Mouse (Mus musculus) A20 (cell line): ENCODE measurements around the gene Gna11.
A peak's percentile ranks its signal among the peaks of the same experiment; 100 is the strongest.

Source experiments
- DNase-seq: peaks from one replicate; pipeline ENCODE4 v3.0.0-alpha.2; 2011; ENCODE audit warnings: low read depth, low spot score

Gna11 gene

DNA sequence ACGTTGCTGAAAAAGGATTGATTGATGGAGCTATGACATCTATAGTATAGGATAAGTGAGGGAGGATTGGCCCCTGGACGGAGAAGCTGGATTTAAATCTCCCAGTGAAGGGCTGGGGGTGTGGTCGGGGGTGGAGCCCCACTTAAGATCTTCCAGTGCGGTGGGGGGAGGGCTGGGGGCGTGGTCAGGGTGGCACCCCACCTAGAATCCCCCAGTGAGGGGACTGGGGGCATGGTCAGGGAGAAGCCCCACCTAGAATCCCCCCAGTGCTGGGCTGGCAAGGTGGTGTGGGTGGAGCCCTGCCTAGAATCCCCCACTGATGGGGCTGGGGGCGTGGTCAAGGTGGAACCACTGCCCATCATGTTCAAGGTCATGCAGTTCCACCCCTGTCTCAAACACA lies 37.9 kb downstream of the Gna11 start:
- DNase-seq = peak; percentile 34

DNA sequence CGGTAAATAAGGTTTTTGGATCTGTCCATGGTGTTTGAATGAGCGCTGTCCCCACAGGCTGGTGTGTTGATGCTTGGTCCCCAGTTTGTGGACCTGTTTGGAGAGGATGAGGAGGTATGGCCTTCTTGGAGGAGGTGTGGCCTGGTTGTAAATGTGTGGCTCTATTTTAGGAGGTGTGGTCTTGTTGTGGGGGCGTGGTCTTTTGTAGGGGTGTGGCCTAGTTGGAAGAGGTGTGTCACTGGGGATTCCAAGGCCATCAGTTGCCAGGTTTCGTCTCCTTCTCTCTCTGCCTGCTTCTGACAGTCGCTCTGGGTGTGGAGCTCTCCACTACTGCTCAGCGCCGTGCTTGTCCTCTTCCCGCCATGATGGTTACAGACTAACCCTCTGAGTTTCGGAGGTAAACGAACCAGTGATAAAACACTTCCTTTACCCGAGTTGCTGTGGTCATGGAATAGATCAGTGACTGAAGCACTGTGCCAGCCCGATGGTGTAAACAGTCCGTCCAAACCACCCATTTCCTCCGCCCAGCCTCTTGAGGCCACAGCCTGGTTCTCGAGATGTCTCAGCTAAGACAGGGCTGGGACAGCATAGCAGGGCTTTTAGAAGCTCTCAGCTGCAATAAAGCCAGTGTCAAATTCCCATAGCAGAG lies 39.9 kb downstream of the Gna11 start:
- no peak for DNase-seq

DNA sequence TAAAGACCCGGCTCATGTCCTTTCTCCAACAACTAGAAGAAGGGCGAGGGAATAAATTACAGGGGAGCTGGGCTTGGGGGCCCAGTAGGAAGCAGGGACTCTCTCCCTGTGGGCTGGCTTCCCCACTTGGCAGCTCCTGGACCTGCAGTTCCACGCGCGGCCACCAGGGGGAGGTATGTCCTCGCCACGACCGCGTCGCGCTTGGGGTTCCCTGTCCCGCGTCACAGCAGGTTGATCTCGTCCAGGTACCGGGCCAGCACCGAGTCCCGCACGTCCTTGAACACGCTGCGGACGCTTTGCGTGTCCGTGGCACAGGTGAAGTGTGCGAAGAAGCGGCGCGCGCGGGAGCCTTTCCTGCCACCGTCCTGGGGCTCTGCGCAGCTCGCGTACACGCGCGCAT lies 42.3 kb downstream of the Gna11 start:
- peak; percentile 74 for DNase-seq

DNA sequence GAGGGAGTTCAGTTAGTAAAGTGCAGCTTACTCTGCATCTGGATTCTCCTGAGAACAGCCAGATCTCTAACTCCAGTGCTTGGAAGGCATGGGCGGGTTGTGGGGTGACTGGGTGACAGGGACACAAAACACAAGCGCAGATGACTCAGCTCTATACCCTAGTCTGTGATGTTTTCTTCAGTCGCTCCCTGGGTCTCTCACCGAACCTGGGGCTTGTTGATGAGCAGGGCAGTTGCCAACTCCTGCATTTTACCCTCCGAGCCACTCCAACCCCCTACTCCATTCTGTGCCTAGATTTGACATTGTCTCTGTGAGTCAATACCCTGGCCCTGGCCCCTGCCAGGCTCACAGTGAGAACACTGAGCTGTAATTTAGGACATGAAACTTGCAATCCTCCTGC lies 43.1 kb downstream of the Gna11 start:
- no peak for DNase-seq

DNA sequence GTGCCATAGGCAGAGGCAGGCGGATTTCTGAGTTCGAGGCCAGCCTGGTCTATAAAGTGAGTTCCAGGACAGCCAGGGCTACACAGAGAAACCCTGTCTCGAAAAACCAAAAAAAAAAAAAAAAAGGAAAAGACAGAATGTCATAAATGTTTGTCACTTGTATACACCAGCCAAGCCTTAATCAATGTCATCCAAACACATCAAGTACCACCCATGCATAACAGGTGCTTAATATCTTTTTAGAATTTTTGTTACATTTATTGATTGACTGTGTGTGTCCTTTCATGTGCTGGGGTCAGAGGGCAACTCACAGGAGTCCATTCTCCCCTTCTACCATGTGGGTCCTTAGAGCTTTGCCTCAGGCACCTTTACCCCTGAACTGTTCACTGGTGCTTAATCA lies 45.0 kb downstream of the Gna11 start, which contains the start of gene S1pr4:
Gene S1pr4, minus strand, starts transcription at position 101 of the 400 bp plus-strand sequence.
- no peak for DNase-seq

GRCm38 (mm10) chr10:81499250-81499901 lies 45.6 kb downstream of the Gna11 start:
- DNase-seq = no peak

- DNase-seq = no peak
Observed at GRCm38 (mm10) chr10:81498316-81499249, 46.4 kb downstream of the Gna11 start.

DNA sequence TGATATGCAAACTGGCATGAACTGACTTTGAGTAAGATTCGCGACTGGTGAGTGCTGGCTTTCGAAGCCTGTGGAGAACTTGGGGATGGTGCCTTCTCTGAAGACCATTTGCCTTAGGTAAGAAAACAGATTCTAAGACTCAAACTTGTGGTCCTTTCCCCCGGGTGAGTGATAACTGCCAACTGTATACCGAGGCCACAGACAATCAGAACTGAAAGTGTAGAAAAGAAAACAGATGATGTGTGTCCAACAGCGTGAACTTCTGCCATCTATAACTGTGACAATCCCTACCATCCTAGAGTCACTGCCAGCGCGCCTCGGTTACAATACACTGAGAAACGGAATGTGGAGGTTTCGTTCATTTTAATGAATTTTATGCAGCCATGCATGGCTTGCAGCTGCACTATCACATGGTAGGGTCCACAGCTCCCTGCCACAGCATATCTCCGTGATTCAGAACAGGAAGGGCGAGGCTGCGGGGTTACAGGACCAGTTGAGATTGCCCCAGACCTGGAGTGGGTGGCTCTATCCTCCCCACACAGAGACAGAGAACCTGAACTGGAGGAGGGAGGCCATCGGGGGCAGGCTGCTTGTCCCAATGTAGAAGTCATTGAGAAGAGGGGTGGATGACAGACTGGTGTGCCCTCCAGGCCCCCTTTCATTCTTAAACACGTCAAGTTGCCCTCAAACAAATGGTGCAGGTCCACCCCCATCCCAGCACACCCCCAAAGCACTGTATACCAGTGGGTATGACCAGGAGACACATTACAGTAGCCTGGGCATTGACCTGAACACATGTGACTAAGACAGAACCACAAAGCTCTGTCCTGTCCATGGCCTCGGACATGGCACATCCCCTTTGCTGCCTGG lies 47.4 kb downstream of the Gna11 start:
- DNase-seq = peak; percentile 64

GRCm38 (mm10) chr10:81496969-81497368 lies 48.0 kb downstream of the Gna11 start:
- DNase-seq = no peak

GRCm38 (mm10) chr10:81496264-81496901 lies 48.6 kb downstream of the Gna11 start, which contains the start of gene Ncln:
Ncln (minus strand) TSS chr10:81496392.
- DNase-seq = peak; percentile 99

DNA sequence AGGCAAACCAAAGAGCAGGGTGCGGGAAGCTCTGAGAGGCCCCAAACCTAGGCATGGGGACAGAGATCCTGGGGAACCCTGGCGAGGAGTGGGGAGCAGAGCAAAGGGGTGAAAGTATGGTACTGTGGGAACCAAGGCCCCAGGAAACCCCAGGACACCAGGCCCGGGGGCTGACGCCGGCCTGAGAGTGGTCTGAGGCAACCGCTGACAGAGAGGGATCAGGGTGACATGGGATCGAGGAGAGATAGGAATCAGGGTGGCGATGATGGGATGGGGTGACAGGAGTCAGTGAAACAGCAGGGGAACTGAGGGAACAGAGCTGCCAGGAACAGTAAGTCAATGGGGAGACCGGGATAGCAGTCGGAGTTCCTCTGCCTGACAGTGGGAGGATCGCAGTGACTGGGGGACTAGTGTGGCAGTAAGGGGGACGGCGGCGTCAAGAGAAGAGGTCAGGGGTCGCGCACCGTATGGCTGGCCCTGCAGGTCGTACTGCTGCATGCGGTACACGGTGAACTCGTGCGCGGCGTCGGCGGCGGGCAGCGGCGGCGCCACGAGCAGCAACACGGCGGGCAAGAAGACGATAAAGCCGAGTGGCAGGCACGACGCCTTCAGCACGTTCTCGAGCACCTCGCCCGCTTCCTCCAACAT lies 49.2 kb downstream of the Gna11 start:
- no peak for DNase-seq

- no peak for DNase-seq
Observed at GRCm38 (mm10) chr10:81495151-81495550, 49.8 kb downstream of the Gna11 start.

GRCm38 (mm10) chr10:81494260-81495041 lies 50.5 kb downstream of the Gna11 start:
- DNase-seq = no peak

GRCm38 (mm10) chr10:81493601-81494220 lies 51.3 kb downstream of the Gna11 start:
- peak; percentile 44 for DNase-seq

DNA sequence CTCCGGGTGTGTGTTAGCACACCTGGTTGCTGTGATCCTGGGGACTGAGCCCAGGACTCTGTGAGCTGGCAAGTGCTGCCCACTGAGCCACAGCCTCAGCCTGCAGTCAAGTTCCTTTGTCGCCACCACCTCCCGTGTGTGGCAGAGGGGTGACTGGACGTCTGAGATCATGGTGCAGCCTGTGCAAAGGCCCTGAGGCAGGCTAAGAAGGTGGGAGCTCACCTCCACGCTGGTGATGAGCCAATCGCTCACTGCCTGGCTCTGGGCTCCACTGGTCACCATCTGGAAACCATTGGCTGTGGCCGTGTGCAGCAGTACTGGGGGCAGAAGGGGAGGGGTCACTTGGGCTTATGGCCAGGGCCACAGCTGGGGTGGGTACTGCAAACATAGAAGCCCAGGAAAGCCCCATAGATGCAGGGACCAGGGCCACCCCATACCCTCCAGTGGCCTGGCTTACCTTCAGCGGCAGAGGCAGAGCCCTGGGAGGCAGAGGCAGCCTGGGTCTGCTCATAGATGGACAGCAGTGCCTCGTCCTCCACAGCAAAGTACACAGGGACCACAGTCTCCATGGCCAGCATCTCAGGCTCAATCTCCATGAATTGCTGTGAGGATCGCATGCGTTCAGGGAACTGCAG lies 52.3 kb downstream of the Gna11 start:
- DNase-seq = no peak

DNA sequence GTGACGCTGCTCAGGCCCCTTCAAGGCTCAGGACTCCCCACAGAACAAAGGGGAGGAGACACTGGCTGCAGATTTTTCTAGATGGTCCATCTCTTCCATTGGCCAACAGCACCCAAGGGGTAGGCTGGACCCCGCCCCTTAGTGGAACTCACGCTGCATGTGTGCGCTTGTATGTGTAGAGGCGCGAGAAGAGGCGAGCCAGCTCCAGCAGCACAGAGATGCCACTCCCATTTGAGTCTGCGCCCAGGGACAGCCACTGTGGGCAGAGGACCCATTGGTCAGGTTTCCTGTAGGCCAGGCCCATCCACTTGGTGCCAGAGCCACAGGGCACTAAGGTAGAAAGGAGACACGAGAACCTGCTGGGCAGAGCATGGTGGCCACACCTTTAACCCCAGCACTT lies 54.0 kb downstream of the Gna11 start:
- no peak for DNase-seq

GRCm38 (mm10) chr10:81489941-81490340 lies 55.0 kb downstream of the Gna11 start:
- no peak for DNase-seq

DNA sequence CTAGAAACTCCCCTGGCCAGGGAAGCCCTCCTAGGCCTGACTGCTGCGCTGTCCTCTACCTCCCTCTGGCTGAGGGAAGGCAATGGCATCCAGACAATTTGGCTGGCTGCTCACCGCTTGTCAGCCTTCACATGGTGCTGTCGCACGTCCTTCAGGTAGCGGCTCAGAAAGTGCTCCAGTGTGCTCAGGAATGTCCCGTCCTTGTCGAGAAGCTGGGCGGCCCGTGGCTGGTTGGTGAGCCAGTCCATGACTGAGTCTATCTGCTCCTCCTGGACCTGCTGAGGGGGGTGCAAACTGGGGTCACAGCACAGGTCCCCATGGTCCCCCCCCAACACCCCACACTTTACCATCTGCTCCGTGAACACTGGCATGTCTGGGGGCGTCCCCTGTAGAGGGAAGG lies 56.9 kb downstream of the Gna11 start:
- no peak for DNase-seq

GRCm38 (mm10) chr10:81486496-81486895 lies 58.5 kb downstream of the Gna11 start:
- DNase-seq = no peak
